Mouse (Mus musculus) left cerebral cortex, adult 18-20 months (tissue): Measurements from ENCODE around the gene Rnaseh1. TPM values are rescaled to one million over a fixed set of nuclear protein-coding genes. Genes with fewer than 3 reads are reported as not detected.

Experiments used
- DNase-seq, 2 experiments: peaks; one replicate each; pipeline ENCODE4 v3.0.0; 2021 to 2022; ENCODE audit warnings: low spot score in 2 of 2, mixed read lengths in 1 of 2
- microRNA-seq, 2 experiments: library from miRNA; unstranded; fragments of <30 nt; microRNA quantifications; one replicate each; pipeline ENCODE4 v1.2.0; 2021
- total RNA-seq, 2 experiments: library from RNA; stranded (reverse); gene quantifications; 2 replicates each; pipeline ENCODE4 v1.2.3; 2021

Rnaseh1 gene
- total RNA-seq, 2 experiments from 2014 or later = 13.1 to 16.2 TPM

GRCm38 (mm10) chr12:28705204-28705603 lies 55.8 kb downstream of the Rnaseh1 start:
- DNase-seq = no peak

- no peak for DNase-seq
Observed at GRCm38 (mm10) chr12:28708154-28708553, 58.8 kb downstream of the Rnaseh1 start.

Small RNA genes lying within 50 kb of the gene (microRNA-seq; reads per million reads assigned to microRNA genes)
- 0.63 to 1.5 reads per million in 2 experiments for gene Mir6937

Other genes with a start within 250 kb of the Rnaseh1 start
- gene Dcdc2c, start 97.2 kb upstream of the Rnaseh1 start, total RNA-seq = 1 to 10 TPM in 1 of 2 experiments, under 1 TPM in 1; 0.82 to 1.0 TPM
- gene Allc, start 67.1 kb upstream of the Rnaseh1 start, total RNA-seq = under 1 TPM; 0.72 to 0.82 TPM
- under 1 TPM; 0.30 to 0.58 TPM for gene Colec11, start 26.2 kb upstream of the Rnaseh1 start, total RNA-seq
- gene Rps7, start 13.6 kb upstream of the Rnaseh1 start, total RNA-seq = 100 to 1,000 TPM; 302 to 311 TPM
- gene Adi1, start 25.6 kb downstream of the Rnaseh1 start, total RNA-seq = 10 to 100 TPM; 36.5 to 37.2 TPM
- 10 to 100 TPM; 63.4 to 64.4 TPM for gene Trappc12, start 100.9 kb downstream of the Rnaseh1 start, total RNA-seq
- gene Eipr1, start 102.2 kb downstream of the Rnaseh1 start, total RNA-seq = 10 to 100 TPM; 60.2 to 66.6 TPM